Mouse (Mus musculus) retina, embryonic 14.5 days (tissue): Measurements from ENCODE around the gene Zmiz1.

Experiments used
- DNase-seq: peaks from one replicate; pipeline ENCODE4 v3.0.0-alpha.2; 2015; ENCODE audit warnings: low spot score

The Zmiz1 gene

DNA sequence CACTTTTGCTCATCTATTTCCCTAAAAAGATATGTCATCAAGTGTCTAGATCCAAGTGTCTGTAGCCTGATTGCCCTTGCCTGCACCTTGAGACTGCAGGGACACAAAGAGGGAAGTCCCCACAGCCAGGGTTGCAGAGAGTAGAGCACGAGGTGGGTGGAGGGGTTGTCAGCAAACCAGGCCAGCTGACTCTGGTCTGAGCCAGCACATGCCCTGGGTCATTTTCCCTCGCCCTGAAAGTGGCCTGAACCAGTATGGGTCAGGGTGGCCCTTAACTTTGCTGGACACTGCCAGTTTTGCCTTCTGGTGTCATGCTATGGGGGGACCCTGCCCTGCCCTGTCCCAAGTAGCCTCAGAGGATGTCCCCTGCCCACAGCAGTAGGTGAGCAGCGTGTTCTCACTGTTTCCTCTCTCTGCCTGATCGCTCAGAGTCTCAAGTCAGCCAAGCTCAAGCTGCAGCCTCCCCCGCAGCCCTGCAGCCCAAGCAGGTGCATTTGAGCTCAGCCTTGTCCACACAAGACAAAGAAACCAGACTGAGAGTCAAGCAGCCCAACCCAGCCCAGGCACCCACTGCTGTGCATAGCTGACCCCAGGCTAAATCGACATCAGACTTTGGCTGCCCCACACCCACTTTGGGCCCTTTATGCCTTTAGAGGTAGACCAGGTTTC lies 14.1 kb downstream of the Zmiz1 start:
- DNase-seq: no peak

- DNase-seq: no peak
Measured at GRCm38 (mm10) chr14:25474017-25474416, 15.0 kb downstream of the Zmiz1 start.

DNA sequence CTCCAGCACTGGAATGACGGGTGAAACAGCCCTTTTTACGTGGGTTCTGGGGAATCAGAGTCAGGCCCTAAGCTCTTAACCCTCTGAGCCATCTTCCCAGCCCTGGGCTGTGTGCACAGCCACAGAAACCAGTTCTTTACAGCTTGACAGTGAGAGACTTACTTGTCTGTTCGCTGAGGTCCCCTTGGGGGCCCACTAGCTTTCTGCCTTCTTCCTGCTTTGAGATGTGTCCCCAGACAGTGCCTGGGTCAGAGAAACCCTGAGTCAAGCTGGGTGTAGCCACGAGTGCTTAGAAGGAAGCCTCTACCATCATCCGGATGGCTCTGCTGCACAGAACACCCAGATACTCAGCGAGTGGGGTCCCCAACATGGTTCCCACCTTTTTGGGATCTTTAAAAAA lies 15.7 kb downstream of the Zmiz1 start:
- DNase-seq: no peak

DNA sequence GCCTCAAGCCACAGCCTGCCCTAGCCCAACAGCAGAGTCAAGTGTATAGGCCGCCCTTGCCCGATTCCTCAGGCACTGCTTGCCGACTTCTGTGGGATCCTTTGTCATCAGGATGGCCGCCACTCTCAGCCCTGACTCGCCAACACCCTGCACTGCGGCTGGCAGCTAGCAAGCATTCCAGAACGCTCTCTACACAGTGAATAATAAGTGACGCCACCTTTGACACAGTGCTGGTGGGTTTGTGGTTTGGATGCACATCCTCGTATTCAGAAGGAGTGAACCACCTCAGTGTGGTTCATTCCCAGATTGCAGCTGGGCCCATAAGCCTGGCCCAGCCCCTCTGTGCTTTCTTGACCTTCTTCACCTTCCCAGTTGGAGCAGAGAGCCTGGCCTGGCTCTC lies 17.1 kb downstream of the Zmiz1 start:
- DNase-seq: no peak

DNA sequence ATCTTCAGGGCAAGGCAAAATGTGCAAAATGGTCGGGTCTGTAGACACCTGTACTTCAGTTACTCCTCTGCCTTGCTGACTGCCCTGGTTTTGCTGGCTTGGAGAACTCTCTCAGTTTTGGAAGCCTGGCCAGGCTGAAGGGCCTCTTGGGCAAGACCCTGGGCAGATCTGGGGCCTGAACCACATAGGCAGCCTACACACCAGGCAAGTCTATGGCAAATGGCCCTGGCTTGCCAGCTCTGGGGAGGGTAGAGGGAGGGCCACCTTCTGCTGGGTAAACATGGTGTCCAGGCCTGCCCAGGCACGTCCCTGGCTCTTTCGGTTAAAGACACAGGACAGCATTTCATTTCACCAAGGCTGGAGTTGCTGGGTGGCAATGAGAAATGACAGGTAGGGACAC lies 17.5 kb downstream of the Zmiz1 start:
- no peak for DNase-seq

GRCm38 (mm10) chr14:25477268-25477667 lies 18.3 kb downstream of the Zmiz1 start:
- no peak for DNase-seq

DNA sequence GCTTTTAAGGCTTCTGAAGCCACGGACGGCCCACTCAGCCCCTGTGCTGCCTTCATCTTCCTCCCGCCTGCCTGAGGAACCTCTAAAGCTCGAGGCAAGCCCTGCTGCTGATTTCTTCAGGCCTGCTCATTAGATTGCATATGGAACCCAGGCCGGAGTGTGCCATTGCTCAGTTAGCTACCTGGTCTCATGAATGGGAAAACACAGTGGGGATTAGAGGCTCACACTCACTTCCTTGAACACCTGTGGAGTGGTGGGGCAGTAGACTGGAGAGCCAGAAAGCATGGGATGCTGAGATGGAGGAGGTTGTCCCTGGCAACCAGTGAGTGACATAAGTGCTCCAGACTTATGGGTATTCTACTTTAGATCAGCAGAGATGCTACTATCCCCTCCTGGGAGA lies 19.3 kb downstream of the Zmiz1 start:
- no peak for DNase-seq

DNA sequence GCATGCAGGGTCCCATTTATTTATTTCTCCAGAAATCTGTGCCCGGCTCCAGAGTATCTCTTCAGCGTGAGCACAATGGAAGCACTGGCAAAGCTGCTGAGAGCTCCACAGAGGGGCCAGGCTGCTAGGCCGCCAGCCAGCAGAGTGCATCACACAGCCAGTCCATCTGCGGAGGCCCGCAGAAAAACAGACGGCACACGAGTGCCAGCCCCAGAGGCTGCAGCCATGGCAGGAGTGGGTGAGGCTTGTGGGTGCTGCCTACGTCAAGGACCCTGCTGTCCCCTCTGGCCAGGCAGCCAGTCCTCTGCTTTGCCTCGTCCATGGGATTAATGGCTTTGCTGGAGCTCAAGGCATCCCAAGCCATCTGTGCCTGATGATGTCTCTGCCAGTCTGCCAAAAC lies 19.8 kb downstream of the Zmiz1 start:
- DNase-seq: no peak

- DNase-seq: no peak
Measured at GRCm38 (mm10) chr14:25479841-25480252, 20.9 kb downstream of the Zmiz1 start.

GRCm38 (mm10) chr14:25480443-25480842 lies 21.5 kb downstream of the Zmiz1 start:
- no peak for DNase-seq

GRCm38 (mm10) chr14:25480916-25481666 lies 22.1 kb downstream of the Zmiz1 start:
- no peak for DNase-seq

GRCm38 (mm10) chr14:25481667-25482331 lies 22.8 kb downstream of the Zmiz1 start:
- DNase-seq: no peak

DNA sequence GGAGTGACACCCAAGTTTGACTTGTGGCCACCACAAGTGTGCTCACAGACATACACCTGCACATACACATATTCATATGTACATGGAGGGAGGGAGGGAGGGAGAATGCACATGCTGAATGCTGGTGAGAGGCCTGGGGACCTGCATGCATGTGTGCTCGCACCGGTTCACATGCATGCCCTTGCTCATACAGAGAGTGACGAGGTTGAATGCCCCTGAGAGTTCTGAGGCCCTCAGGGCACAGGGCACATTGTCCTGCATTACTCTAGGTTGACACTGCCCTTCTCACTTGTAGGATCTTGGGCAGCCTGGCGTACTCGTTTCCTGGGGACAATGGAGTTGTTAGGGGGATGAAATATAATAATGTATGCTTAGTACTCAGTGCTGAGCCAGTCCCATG lies 23.4 kb downstream of the Zmiz1 start:
- DNase-seq: no peak

GRCm38 (mm10) chr14:25483285-25483684 lies 24.3 kb downstream of the Zmiz1 start:
- no peak for DNase-seq

DNA sequence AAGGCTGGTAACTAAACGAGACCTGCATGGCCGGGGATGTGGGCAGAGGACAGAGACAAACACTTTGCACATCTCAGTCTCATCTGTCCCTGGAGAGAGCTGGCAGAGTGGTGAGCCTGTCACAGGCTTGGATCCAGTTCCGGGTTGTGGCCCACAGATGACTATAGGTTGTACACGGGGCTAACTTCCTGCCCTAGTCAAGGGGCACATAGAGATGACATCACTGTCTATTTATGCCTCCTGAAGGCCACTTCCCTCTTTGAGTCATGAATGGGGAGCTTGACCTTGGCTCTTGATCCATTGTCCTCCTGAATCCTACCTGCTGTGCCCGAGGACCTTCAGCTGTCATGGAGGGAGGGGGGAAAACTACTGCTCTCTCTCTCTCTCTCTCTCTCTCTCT lies 25.1 kb downstream of the Zmiz1 start:
- DNase-seq: peak; percentile 37

DNA sequence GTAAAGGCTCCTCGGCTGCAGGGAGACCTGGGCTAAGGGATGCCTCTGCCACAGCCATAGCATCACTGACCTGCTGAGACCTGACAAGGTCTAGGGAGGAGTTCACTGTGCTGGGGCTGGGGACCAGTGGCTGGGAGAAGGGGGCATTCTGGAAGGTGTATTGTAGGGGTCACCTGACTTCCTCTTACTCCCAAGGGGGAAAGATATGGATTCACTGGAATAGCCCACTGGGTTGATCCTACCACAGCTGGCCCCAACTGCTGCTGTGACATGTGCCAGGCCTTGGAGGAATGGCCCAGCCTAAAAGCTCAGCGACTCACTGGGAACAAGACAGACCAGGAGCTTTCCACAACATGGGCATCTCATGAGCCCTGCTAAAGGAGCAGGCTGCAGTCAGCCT lies 27.2 kb downstream of the Zmiz1 start:
- no peak for DNase-seq

- no peak for DNase-seq
Measured at GRCm38 (mm10) chr14:25486742-25487469, 27.9 kb downstream of the Zmiz1 start.

DNA sequence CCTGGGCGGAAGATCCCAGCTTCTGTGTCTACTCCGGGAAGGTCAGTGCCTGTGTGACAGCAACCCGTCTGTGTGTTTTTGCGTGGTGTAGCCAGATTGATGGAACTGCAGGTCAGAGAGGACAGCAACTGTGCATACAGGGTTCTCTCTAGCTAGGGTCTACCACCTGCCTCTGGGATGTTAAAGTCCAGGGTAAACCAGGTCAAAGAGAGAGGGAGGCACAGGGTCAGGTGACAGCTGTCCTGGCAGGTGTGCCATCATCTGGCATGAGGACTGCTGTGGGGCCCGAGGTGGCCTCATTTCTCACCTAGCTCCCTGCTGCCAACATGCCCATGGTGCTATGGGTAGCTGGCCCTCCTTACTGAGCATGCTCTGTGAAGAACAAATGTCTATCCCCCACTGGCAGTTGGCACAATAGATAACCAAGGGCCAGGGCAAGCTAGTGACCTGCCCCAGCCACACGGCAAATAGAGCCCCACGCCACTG lies 28.5 kb downstream of the Zmiz1 start:
- no peak for DNase-seq

GRCm38 (mm10) chr14:25488097-25488613 lies 29.2 kb downstream of the Zmiz1 start:
- DNase-seq: no peak

DNA sequence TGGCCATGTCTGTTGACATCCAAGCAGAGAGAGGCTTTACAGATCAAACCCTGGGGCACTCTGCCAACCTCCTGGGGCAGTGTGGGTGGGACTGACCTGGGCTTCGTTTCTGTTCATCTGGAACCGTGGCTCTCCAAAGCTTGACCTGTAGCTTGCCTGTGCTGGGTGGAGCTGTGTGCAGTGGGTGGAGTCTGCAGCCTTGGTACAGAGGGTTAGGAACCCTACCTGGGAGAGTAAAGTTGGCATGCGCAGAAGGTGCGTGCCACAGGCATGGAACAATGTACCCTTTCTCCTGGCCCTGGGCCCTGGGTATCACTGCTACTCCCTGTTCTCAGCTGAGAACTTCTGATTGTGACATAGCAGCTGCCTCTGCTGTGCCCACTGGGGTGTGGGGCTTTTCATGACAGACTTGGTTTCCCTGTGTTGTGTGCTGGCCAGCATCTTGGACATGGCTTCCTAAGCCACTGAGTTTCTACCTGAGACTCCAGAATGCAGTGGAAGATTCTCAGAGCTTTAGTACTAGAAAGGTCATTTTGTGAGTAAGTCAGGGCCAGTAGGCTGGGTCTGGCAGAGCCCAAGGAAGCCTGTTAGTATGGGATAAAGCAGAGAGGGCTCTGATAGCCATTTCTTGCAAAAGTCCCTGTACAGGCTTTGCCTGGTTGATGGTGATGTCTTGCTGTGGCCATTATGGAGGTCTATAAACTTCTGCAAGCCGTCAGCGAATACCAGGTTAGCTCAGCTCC lies 30.5 kb downstream of the Zmiz1 start:
- no peak for DNase-seq

GRCm38 (mm10) chr14:25491961-25492360 lies 33.0 kb downstream of the Zmiz1 start:
- no peak for DNase-seq
